Mouse (Mus musculus) frontal cortex, adult (tissue): ENCODE data around the gene Lipn.

Source experiments
- ATAC-seq: cut with Nextera tagmentation; 2 replicates; pipeline ENCODE4 v1.9.2; 2017; ENCODE audit warnings: mild to moderate bottlenecking, moderate library complexity, mixed read lengths; ENCODE audit not compliant: low TSS enrichment

Gene Lipn

GRCm38 (mm10) chr19:34066779-34067472, at the start of gene Lipn:
Lipn (plus strand) TSS chr19:34067358.
- ATAC-seq, result no peak

DNA sequence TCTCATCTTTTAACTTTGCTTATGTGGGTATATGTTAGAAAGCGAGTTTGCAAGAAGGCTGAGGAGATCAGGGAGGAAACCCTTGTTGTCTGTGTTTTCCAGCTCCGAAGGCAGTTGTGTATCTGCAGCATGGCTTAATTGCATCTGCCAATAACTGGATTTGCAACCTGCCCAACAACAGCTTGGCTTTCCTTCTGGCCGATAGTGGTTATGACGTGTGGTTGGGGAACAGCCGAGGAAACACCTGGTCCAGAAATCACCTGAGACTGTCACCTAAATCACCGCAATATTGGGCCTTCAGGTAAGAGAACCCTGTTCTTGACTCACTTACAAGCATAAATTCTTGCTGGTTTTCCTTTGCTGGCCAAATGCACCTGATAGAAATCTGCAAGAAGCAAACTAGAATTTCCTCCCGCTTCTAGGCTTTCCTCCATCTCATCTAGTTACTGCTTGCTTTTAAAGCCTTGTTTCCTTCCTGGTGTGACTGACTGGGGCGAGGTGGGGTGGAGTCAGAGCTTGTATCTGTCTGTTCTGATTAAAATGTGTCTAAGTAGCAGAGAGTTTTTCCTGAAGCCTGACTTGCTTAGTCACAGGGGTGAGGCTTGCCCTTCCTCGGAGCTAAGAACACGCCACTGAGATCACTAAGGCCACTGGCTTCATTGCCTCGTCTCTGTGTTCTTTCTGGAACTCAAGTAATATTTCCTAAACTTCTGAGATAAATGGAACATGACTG, 45.6 kb upstream of the Lipn start:
- ATAC-seq, result no peak

- ATAC-seq, result no peak
These were observed 44.4 kb upstream of the Lipn start for GRCm38 (mm10) chr19:34022759-34023158.

- no peak for ATAC-seq
These were observed 27.4 kb upstream of the Lipn start for GRCm38 (mm10) chr19:34039731-34040130.

DNA sequence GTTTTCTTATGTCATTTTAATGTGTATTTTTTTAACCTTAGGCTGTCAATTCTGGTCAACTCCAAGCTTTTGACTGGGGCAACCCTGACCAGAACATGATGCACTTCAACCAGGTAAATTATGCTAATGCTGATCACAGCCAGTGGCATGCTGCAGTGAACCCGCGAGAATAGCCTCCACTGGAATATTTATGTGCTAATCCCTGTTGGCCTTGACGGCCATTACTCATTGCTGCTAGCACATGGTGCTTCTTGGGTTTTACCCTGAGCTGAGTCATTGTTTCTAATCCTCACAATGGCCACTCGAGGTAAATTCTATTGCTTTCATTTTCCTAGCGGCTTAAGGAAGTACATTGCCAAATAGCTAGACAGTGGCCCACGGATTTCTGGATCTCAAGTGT, 24.1 kb upstream of the Lipn start:
- ATAC-seq, result no peak

- ATAC-seq, result no peak
These were observed 17.7 kb upstream of the Lipn start for GRCm38 (mm10) chr19:34049371-34050039.

GRCm38 (mm10) chr19:34051502-34051901, 15.7 kb upstream of the Lipn start:
- peak; percentile 74 for ATAC-seq

GRCm38 (mm10) chr19:34063547-34063946, 3.6 kb upstream of the Lipn start:
- no peak for ATAC-seq

- ATAC-seq, result peak; percentile 99
These were observed 3.1 kb upstream of the Lipn start for GRCm38 (mm10) chr19:34064059-34064458.

DNA sequence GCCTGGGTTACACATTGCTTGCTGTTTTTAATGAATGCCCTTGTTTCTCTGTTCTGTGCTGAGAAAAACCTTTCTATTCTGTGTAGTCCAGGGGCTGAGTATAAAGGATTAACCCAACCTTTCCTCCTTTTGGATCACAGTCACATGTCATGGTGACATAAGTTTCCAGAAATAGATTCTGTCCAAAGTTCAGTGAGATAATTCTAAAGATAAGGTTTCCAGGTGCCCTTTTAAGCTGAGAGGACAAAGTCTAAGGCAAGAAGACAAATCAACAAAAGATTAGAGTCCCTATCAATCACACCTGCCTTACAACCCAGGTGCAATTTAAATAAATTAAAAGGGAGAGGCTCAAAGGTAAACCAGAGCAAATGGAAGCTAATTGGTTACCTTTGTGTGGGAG, 7.1 kb downstream of the Lipn start:
- no peak for ATAC-seq

DNA sequence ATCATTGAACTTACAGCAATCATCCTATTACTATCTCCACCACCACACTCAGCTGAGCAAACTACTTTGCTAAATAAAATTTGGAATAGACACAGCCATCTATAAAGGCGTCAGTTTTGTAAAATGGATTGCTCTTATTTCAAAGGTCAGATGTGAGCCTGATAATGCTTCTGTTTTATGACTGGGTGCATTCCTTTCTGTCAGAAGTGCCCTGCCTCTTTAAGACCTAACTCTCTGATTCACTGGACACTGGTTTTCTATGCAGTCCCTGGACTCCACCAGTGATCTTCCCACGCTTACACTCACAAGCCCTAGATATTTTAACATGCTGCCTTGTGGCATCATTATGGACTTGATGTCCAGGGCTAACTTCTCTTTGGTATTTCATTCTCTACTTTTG, 11.0 kb downstream of the Lipn start:
- no peak for ATAC-seq

GRCm38 (mm10) chr19:34089011-34089680, 22.0 kb downstream of the Lipn start:
- ATAC-seq, result no peak

DNA sequence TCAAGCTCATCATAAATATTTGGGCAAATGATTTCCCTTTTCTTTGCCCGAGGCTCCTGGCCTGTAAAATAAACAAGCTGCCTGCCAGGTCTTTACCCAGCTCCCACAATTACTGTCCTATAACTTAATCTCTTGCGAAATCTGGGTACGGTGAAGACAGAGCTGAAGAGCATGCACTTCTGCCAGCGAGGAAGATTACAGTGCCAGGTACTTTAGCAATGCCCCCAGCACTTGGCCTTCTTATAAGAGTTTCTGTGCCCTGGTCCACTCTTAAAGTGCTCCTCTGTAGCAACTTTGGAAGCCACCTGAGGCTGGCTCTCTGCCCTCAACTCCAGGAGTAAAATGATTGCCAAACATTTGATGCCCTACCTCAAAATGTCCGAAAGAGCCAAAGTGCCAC, 28.2 kb downstream of the Lipn start:
- no peak for ATAC-seq

GRCm38 (mm10) chr19:34096228-34096627, 29.1 kb downstream of the Lipn start:
- no peak for ATAC-seq

DNA sequence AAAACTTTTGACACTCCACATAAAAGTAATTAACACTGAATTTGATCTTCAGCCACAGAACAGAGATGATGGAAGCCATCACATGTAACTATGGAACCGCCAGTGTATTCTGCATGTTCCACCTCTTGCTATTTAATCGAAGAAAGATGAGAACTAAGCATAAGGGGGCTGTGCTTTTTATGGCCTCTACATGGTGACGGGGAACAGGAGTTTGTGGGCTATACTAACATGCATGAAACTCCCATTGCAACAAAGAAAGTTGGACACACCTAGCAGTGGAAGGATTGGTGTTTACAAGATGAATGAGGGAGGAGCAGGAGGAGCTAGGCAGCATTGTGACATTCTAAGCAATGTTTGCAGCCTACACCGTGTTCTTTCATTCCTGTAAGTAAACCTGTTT, 33.5 kb downstream of the Lipn start, which contains the start of gene Lipm:
Gene Lipm (plus strand): TSS at position 301 of the 400 bp plus-strand sequence.
- no peak for ATAC-seq

DNA sequence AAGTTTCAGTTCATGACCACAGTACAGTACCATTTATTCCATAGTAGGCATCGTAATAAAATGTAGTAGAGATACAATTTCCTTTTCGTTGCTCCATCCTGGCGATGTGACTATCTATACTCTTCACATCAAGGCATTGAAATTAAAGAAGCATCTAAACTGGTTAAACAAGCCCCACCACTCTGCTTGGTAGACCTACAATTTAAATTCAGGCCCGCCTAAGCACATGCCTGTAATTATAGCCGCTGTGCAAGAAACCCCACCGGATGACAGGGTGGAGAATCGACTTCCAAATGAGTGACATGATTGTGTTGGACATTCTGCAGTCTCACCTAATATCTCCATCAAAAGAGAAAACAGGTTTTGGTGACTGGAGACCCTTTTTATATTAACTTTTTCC, 34.7 kb downstream of the Lipn start:
- no peak for ATAC-seq

- no peak for ATAC-seq
These were observed 37.7 kb downstream of the Lipn start for GRCm38 (mm10) chr19:34104841-34105240.

DNA sequence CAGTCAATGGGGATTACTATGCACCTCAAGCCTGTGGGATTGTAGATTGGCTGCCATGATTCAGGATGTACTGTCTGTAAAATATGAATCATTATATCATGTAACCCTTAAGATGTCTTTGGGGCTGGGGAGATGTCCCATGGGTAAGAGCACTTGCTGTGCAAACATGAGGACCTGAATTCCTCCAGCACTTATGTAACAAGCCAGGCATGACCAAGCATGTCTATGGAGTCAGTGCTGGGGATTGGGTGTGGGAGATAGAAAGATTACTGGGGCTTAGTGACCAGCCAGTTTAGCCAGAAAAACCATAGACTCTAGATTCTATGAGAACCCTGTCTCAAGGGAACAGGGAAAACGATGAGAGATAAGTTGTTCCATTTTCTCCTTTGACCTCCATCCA, 51.9 kb downstream of the Lipn start:
- ATAC-seq, result no peak

DNA sequence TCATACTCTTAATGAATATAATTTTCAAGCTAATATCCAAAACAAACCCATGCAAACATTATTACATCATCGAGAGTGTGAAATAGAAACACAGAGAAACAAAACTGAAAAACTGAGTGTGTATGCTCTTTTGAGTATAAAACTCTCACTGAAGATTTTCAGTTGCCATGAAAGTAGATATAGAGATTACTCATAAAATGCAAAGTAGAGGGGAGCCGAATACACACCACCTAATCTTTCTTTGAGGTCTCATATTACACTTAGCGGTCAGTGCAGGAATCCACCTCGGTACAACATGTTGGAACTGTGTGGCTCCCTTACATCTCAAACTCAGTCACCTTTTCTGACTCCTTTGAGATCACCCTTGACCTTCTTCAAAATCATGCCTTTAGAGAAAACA, 52.5 kb downstream of the Lipn start:
- ATAC-seq, result no peak

GRCm38 (mm10) chr19:34120107-34120731, 53.1 kb downstream of the Lipn start:
- ATAC-seq, result no peak
